Mouse (Mus musculus): Measurements from ENCODE around the gene Rsph14. TPM values are rescaled to one million over a fixed set of nuclear protein-coding genes. Genes with fewer than 3 reads are reported as not detected.
A peak's percentile ranks its signal among the peaks of the same experiment; 100 is the strongest.
"Not testable (repeated sequence)": the region's sequence is repeated elsewhere in the genome, so short reads cannot be mapped to it uniquely, and the experiment has no call there.

The Rsph14 gene
- polyA plus RNA-seq, 1 experiment from 2014 or later = not detected

DNA sequence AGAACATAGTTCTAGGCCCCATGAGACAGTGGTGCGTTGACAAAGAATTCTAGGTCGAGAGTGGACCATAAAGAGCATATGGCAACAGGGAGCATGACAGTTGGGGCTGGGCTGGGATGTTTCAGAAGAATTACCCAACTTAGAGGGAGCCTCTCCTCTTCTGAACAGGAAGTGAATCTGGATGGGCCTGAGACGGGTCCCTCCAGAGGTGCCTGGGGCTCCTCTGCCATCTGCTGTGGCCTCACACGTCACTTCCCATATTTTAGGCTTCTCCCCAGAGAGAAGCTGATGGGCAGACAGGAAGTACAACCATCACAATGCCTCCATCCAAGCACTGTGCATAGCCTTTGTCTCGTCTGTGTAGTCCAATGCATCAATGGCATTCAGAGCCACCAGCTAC is 23.3 kb upstream of the Rsph14 start:
- in situ Hi-C loops (cut with MboI; ENCODE audit: low pct_unique_long_range_greater_than_20kb) = loop anchor here (5.0 to 25.0 kb wide), 2 partner anchors 97 to 382 kb away; no protein-coding TSS in a partner anchor
- DNase-seq (ENCODE audit: low read depth, low spot score) = no peak
- CTCF ChIA-PET = interaction anchor here (0.6 to 5.4 kb wide), 3 partner anchors 9 to 105 kb away, joined by 3 to 99 read pairs (median 3); no protein-coding TSS in a partner anchor
- POLR2A ChIA-PET = no interaction called here
- no peaks in the 10 kb centered on the region for H3K27me3 ChIP-seq
- TF ChIP-seq CTCF (IDR thresholded peaks at IDR 0.05) = no peak
- ATAC-seq = no peak

DNA sequence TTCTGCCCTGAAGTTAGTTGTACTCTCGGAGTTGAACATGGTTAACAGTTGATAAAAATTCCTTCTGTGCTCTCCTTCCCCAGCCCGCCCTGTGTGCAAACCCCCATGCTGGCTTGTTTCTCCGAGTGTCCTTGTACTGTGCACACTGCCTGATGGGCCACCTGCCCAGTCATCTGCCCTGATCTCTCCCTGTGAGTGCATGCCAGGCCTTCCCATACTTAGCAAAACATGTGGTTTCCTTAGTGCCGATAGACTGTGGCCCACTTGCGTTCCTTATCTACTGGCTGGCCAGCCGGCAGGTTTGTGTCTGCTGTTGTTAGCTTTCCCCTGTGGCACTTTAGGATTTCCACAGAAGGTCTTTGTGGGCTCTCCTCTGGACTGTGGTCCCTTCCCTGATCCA is 21.7 kb upstream of the Rsph14 start:
- no peak for DNase-seq (ENCODE audit: low read depth, low spot score)
- in situ Hi-C loops (cut with MboI; ENCODE audit: low pct_unique_long_range_greater_than_20kb) = loop anchor here (25.0 kb wide), 1 partner anchor 383 kb away; no protein-coding TSS in a partner anchor
- H3K27me3 ChIP-seq = no peaks in the 10 kb centered on the region
- POLR2A ChIA-PET = no interaction called here
- CTCF ChIA-PET = interaction anchor here (4.0 kb wide), 1 partner anchor 97 kb away, joined by 18 read pairs; no protein-coding TSS in a partner anchor
- no peak for TF ChIP-seq CTCF (IDR thresholded peaks at IDR 0.05)
- ATAC-seq = no peak

DNA sequence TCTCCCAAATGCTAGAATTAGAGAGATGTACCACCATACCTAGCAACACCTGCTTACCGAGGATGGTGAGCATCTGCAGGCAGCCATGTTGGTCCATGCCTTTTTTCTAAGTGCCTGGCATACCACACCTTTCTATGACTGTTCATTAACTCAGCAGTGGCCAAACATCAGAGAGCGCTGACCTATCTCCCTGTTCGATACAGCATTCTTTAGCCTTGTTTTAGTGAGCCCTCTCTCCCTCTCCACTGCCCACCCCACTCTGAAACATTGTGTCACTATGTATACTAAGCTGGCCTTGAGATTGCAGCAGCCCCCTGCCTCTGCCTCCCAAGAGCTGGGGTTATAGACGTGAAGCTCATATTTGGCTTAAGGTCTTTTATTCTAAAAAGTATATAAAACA is 21.3 kb upstream of the Rsph14 start:
- no peak for ATAC-seq
- in situ Hi-C loops (cut with MboI; ENCODE audit: low pct_unique_long_range_greater_than_20kb) = loop anchor here (25.0 kb wide), 1 partner anchor 384 kb away; no protein-coding TSS in a partner anchor
- ChIA-PET CTCF (interaction anchor here (1.4 to 4.0 kb wide), 2 partner anchors 11 to 98 kb away, joined by 3 to 18 read pairs; no protein-coding TSS in a partner anchor), POLR2A (no interaction called here)
- no peak for TF ChIP-seq CTCF (IDR thresholded peaks at IDR 0.05)
- H3K27me3 ChIP-seq = no peaks in the 10 kb centered on the region
- DNase-seq (ENCODE audit: low read depth, low spot score) = no peak

DNA sequence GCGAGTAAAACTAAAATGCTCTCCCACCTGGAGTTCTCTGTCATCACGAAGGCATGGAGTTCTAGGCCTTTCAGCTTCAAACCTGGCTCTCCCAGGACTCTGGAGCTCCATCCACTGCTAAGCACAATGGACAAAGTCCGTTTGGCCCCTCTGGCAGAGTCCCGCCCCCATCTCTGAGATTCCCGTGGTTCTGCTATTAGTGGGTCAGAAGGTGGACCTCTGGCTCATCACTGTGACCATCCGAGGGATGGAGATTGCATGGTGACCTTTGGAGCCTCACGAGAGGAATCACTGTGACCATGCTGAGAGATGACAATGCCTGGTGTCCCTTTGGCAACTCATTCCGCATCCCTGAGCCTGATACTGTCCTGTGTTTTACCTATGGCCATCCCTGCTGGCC is 20.5 kb upstream of the Rsph14 start:
- no peak for TF ChIP-seq CTCF (IDR thresholded peaks at IDR 0.05)
- ChIA-PET CTCF (interaction anchor here (1.4 to 4.0 kb wide), 2 partner anchors 10 to 99 kb away, joined by 3 to 18 read pairs; no protein-coding TSS in a partner anchor), POLR2A (no interaction called here)
- no peaks in the 10 kb centered on the region for H3K27me3 ChIP-seq
- DNase-seq (ENCODE audit: low read depth, low spot score) (no peak), ATAC-seq (no peak)
- in situ Hi-C loops (cut with MboI; ENCODE audit: low pct_unique_long_range_greater_than_20kb) = loop anchor here (25.0 kb wide), 1 partner anchor 384 kb away; no protein-coding TSS in a partner anchor

DNA sequence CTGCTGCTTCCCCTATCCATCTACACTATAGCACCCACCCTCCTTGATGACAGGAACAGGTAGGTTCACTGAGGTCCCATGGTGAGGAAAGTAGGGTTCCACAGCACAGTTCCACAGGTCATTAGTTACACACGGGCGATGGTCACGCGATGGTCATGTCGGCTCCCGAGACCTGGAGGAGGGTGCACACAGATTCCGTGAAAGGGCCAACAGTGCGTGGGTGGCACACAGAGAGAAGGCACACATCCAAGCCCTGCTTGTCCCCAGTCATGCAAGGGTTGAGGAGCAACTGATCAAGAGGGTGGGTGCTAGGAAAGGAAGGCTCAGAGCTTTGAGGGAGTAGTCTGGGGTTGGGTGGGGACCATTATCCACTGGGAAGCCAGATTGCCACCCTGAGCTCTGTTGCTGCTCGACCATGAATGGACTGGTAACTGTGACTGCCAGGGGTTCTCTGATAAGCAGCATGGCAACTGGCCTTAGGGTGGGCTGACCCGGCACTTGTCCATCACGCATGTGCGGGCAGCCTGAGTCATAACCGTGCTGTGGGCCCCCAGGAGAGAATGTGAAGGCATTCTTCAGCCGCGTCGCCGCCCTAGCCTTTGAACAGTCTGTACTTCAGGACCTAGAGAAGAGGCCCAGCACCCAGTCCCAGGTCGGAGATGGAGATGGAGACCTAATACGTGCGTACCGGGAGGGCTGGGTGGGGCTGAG is 19.1 kb upstream of the Rsph14 start:
- ChIA-PET CTCF (interaction anchor here (4.0 kb wide), 1 partner anchor 100 kb away, joined by 18 read pairs; no protein-coding TSS in a partner anchor), POLR2A (interaction anchor here (0.6 kb wide), 1 partner anchor 13 kb away, joined by 3 read pairs; no protein-coding TSS in a partner anchor)
- TF ChIP-seq CTCF (IDR thresholded peaks at IDR 0.05) = no peak
- H3K27me3 ChIP-seq = no peaks in the 10 kb centered on the region
- ATAC-seq (no peak), DNase-seq (ENCODE audit: low read depth, low spot score) (no peak)
- in situ Hi-C loops (cut with MboI; ENCODE audit: low pct_unique_long_range_greater_than_20kb) = loop anchor here (25.0 kb wide), 1 partner anchor 386 kb away; no protein-coding TSS in a partner anchor

DNA sequence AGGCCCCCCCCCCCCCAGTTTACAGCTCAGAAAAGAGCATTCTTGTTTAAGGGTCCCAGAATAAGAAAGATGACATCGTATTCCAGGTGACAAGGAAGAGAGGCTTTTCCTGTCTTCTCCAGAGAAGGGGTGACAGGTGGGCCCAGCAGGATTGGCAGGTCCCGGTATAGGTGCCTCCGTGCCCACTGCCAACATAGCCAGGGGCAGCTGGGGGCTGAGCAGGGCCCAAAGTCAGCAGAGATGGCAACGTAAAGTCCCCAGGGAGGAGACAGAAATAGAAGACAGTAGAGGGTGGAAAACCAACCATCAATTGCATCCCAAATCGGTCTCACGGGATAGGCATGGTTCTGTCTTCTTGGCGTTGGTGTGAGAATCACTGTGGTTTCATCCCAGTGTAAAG is 16.3 kb upstream of the Rsph14 start:
- no peaks in the 10 kb centered on the region for H3K27me3 ChIP-seq
- no peak for ATAC-seq
- TF ChIP-seq CTCF (IDR thresholded peaks at IDR 0.05) = no peak
- in situ Hi-C loops (cut with MboI; ENCODE audit: low pct_unique_long_range_greater_than_20kb) = no loop called here
- POLR2A ChIA-PET = interaction anchor here (0.6 kb wide), 1 partner anchor 14 kb away, joined by 4 read pairs; no protein-coding TSS in a partner anchor
- no peak for DNase-seq (ENCODE audit: low read depth, low spot score)
- CTCF ChIA-PET = interaction anchor here (0.8 to 1.1 kb wide), 3 partner anchors 10 to 112 kb away, joined by 3 to 5 read pairs (median 3); no protein-coding TSS in a partner anchor

DNA sequence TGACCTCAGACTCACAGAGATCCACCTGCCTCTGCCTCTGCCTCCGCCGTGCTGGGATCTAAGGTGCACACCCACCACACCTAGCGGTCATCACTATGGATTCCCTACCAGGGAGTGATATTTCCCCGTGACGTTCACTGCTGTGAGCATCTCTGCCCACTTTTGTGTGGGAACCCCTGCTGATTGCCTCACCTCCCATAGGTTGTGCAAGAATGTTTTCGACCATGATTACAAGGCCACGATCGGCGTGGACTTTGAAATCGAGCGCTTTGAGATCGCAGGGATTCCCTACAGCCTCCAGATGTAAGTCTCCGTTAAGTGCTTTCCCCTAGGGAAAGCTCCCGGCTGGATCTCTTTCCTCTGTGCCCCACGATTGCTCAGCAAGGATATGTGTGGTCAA is 13.4 kb upstream of the Rsph14 start:
- POLR2A ChIA-PET = no interaction called here
- no peak for TF ChIP-seq CTCF (IDR thresholded peaks at IDR 0.05)
- in situ Hi-C loops (cut with MboI; ENCODE audit: low pct_unique_long_range_greater_than_20kb) = no loop called here
- DNase-seq (ENCODE audit: low read depth, low spot score) = no peak
- no peak for ATAC-seq
- CTCF ChIA-PET = no interaction called here
- H3K27me3 ChIP-seq = no peaks in the 10 kb centered on the region

DNA sequence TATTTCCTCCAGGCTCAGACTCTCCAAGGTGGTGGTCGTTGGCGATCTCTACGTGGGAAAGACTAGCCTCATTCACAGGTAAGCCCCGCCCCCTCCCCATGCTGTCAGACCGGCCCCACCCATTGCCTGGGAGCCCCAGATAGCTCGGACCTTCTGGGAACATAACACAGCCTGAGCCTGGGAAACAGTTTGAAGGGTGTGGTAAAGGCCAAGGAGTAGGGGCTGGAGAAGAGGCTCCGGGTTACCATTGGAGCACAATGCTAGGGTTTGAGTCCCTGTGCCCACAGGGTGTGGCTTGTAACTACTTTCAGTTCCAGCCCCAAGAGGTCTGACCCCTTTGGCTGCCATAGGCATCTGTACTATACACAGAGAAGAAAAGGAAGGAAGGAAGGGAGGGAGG is 12.1 kb upstream of the Rsph14 start:
- no peaks in the 10 kb centered on the region for H3K27me3 ChIP-seq
- ChIA-PET CTCF (no interaction called here), POLR2A (no interaction called here)
- in situ Hi-C loops (cut with MboI; ENCODE audit: low pct_unique_long_range_greater_than_20kb) = no loop called here
- DNase-seq (ENCODE audit: low read depth, low spot score) (no peak), ATAC-seq (no peak)
- TF ChIP-seq CTCF (IDR thresholded peaks at IDR 0.05) = no peak

DNA sequence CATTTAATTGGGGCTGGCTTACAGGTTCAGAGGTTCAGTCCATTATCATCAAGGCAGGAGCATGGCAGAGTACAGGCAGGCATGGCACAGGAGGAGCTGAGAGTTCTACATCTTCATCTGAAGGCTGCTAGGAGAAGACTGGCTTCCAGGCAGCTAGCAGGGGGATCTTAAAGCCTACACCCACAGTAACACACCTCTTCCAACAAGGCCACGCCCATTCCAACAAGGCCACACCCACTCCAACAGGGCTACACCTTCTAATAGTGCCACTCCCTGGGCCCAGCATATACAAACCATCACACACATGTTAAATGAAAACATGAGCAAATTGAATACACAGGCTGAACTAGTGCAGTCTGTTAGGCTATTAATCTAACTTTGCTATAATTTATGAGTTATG is 9.7 kb upstream of the Rsph14 start:
- CTCF ChIA-PET = interaction anchor here (1.5 kb wide), 1 partner anchor 18 kb away, joined by 3 read pairs; no protein-coding TSS in a partner anchor
- in situ Hi-C loops (cut with MboI; ENCODE audit: low pct_unique_long_range_greater_than_20kb); POLR2A ChIA-PET; ATAC-seq; DNase-seq (ENCODE audit: low read depth, low spot score); H3K27me3 ChIP-seq: not testable (repeated sequence)

DNA sequence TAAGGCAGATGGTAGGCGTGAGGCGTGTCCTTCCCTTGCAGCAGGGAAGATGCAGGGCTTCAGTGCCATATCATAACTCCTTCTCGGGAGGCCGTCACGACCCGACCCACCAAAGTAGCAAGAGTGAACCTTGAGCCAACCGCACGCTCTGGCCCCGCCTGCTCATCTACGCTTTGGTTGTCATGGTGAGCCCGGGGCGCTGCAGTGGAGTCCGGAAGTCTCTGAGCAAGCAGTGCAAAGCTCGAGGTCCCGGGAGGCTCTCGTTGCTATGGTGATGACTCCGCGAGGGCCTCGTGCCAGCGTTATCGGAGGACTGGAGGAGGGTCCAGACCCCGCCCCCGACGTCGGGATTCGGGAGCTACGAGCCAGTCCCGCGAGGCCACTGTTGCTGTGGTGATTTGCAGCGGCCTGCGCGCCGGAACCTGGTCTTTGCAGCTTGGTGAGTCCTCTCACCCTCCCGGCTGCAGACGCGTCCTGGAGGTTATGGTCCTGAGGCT is 4.5 kb upstream of the Rsph14 start, which contains the start of gene Rab36:
Rab36 (plus strand) TSS at position 176 of the 497 bp plus-strand sequence.
- H3K27me3 ChIP-seq = no peaks in the 10 kb centered on the region
- peak; percentile 77 for DNase-seq (ENCODE audit: low read depth, low spot score)
- in situ Hi-C loops (cut with MboI; ENCODE audit: low pct_unique_long_range_greater_than_20kb) = no loop called here
- ATAC-seq = peak; percentile 98
- no peak for TF ChIP-seq CTCF (IDR thresholded peaks at IDR 0.05)
- CTCF ChIA-PET = interaction anchor here (1.1 to 1.3 kb wide), 2 partner anchors 70 to 119 kb away, joined by 3 to 4 read pairs; partner anchors contain the start of gene Gnaz
- POLR2A ChIA-PET = no interaction called here
